Mouse (Mus musculus) liver, adult 2 months (tissue): ENCODE measurements at regions not wholly inside any gene's neighbourhood (a gene's known extent, or its start where the extent isn't known, plus 50 kb on each side); places are given as distances from the start of the nearest gene placed in this dataset.

ENCODE experiments used
- CTCF ChIP-seq: fragments of 200-500 bp; IDR thresholded peaks from 2 replicates; pipeline ENCODE4 v1.5.1; 2011; ENCODE audit warnings: low read depth, low read length, control low read depth
- POLR2A ChIP-seq: fragments of 200-500 bp; IDR thresholded peaks from 2 replicates; pipeline ENCODE4 v1.6.1; 2011; ENCODE audit warnings: low read length, control low read depth; ENCODE audit not compliant: insufficient read depth; ENCODE audit errors: extremely low read depth

GRCm38 (mm10) chr19:14786868-14787267 lies 189.0 kb upstream of the Tle4 start:
- TF ChIP-seq POLR2A (no peak), CTCF (no peak)
